25 mouse cellular contexts compared by ENCODE assay signal in genomic region chr3:105300693-105301548, GRCm38 (mm10).
DNase-seq lines count a peak whose midpoint lies in the region; ATAC-seq and TF ChIP-seq lines count a peak whose summit lies in the region.
"Had no signal": no experiment of that assay in that cellular context is flagged by ENCODE, and none has a peak within 500 bp of the region (broad histone marks: within the 10 kb centered on the region; RNA-seq: fewer than 3 reads in every experiment).

No protein-coding gene starts in this region.

- ATAC-seq in hindbrain, embryonic 12.5 days (ENCODE audit: low FRiP score), result peak; percentile 58; the same call in 1 of the 2 replicates
- no peak for ATAC-seq in hindbrain, postnatal 0 days
- ATAC-seq in megakaryocyte, adult 5-6 weeks (ENCODE audit: poor library complexity, severe bottlenecking), result no peak
- no peak for ATAC-seq in heart, embryonic 11.5 days (replicated peaks; ENCODE audit: insufficient number of reproducible peaks, low FRiP score, low TSS enrichment)
- ATAC-seq: CD4-positive, CD25-positive, alpha-beta regulatory T cell, adult 4 months; forebrain, embryonic 13.5 days had no signal

- no peak overlapping the region for H3K4me2 ChIP-seq in hindbrain, embryonic 12.5 days (replicated peaks)
- H3K4me2 ChIP-seq in hindbrain, postnatal 0 days (ENCODE audit: low read depth, low read length), result no peak overlapping the region
- no peak overlapping the region for H3K4me2 ChIP-seq in heart, embryonic 11.5 days
- H3K4me2 ChIP-seq: embryonic facial prominence, embryonic 12.5 days; forebrain, embryonic 13.5 days; heart, embryonic 15.5 days; liver, embryonic 11.5 days had no signal

- H3K27me3 ChIP-seq in hindbrain, embryonic 12.5 days, result no peaks in the 10 kb centered on the region
- no peaks in the 10 kb centered on the region for H3K27me3 ChIP-seq in hindbrain, postnatal 0 days (ENCODE audit: insufficient read depth, low read length)
- H3K27me3 ChIP-seq in kidney, adult 2 months (replicated peaks; ENCODE audit: control insufficient read depth, insufficient read depth, low read length), result no peaks in the 10 kb centered on the region
- no peaks in the 10 kb centered on the region for H3K27me3 ChIP-seq in heart, embryonic 11.5 days (ENCODE audit: control insufficient read depth, insufficient read depth, low read length)
- H3K27me3 ChIP-seq: embryonic facial prominence, embryonic 12.5 days; forebrain, embryonic 13.5 days; heart, embryonic 15.5 days had no signal

- no peaks in the 10 kb centered on the region for H3K9me3 ChIP-seq in hindbrain, embryonic 12.5 days (replicated peaks)
- no peaks in the 10 kb centered on the region for H3K9me3 ChIP-seq in hindbrain, postnatal 0 days (ENCODE audit: low read length)
- no peaks in the 10 kb centered on the region for H3K9me3 ChIP-seq in heart, embryonic 11.5 days (replicated peaks; ENCODE audit: control insufficient read depth, low read length)
- H3K9me3 ChIP-seq: embryonic facial prominence, embryonic 12.5 days; forebrain, embryonic 13.5 days; heart, embryonic 15.5 days had no signal

- no peaks in the 10 kb centered on the region for H3K36me3 ChIP-seq in hindbrain, embryonic 12.5 days
- H3K36me3 ChIP-seq in hindbrain, postnatal 0 days (ENCODE audit: insufficient read depth, low read length), result no peaks in the 10 kb centered on the region
- H3K36me3 ChIP-seq in kidney, adult 2 months (ENCODE audit: control insufficient read depth, insufficient read depth, low read length), result no peaks in the 10 kb centered on the region
- no peaks in the 10 kb centered on the region for H3K36me3 ChIP-seq in heart, embryonic 11.5 days (ENCODE audit: control insufficient read depth, insufficient read depth, low read length)
- H3K36me3 ChIP-seq: embryonic facial prominence, embryonic 12.5 days; heart, embryonic 15.5 days had no signal

- no peak overlapping the region for H3K9ac ChIP-seq in hindbrain, embryonic 12.5 days
- no peak overlapping the region for H3K9ac ChIP-seq in hindbrain, postnatal 0 days (replicated peaks; ENCODE audit: low read length)
- no peak overlapping the region for H3K9ac ChIP-seq in heart, embryonic 11.5 days (ENCODE audit: low read depth, low read length)
- H3K9ac ChIP-seq: embryonic facial prominence, embryonic 12.5 days; forebrain, embryonic 13.5 days; heart, embryonic 15.5 days had no signal

- no peak overlapping the region for H3K4me3 ChIP-seq in hindbrain, embryonic 12.5 days
- no peak overlapping the region for H3K4me3 ChIP-seq in hindbrain, postnatal 0 days (ENCODE audit: low read length)
- no peak overlapping the region for H3K4me3 ChIP-seq in kidney, adult 2 months (ENCODE audit: insufficient read depth, low read depth, low read length)
- H3K4me3 ChIP-seq in heart, embryonic 11.5 days (ENCODE audit: low read depth, low read length), result no peak overlapping the region
- H3K4me3 ChIP-seq: embryonic facial prominence, embryonic 12.5 days; erythroblast, embryonic 14.5 days; forebrain, embryonic 13.5 days; heart, adult 2 months; heart, embryonic 15.5 days; left cerebral cortex, adult 2 months had no signal

- no peak for TF ChIP-seq POLR2A in kidney, adult 2 months (IDR thresholded peaks at IDR 0.05; ENCODE audit: low read depth, low read length)

- DNase-seq in hindbrain, postnatal 0 days (ENCODE audit: low spot score), result no peak
- peak; percentile 4 for DNase-seq in R1 (ENCODE audit: low read depth, low spot score)
- DNase-seq in kidney, adult 2 months, result peak; percentile 67
- DNase-seq in kidney, postnatal 10 days, result peak; percentile 42
- no peak for DNase-seq in urinary bladder, postnatal 36 days (ENCODE audit: low spot score in 2 of 2)
- DNase-seq: adrenal gland, postnatal 25 days; cerebellum, adult 8-10 months; gastrocnemius, postnatal 25 days; heart, adult 2 months; heart, postnatal 4 days; layer of hippocampus, adult 9-11 months; lung, adult 18-20 months; lung, postnatal 14 days; thymus, postnatal 14 days had no signal

- TF ChIP-seq CTCF in hindbrain, postnatal 0 days (IDR thresholded peaks at IDR 0.05; ENCODE audit: low read depth), result no peak
- TF ChIP-seq CTCF in kidney, adult 2 months (conservative IDR thresholded peaks at IDR 0.05; ENCODE audit: insufficient read depth, insufficient read length, low read depth, low read length), result no peak

- peaks cover 7% of the 10 kb centered on the region; the same call in 1 of the 2 replicates for H3K4me1 ChIP-seq in hindbrain, embryonic 12.5 days
- no peaks in the 10 kb centered on the region; the same call in 1 of the 2 replicates for H3K4me1 ChIP-seq in hindbrain, postnatal 0 days (ENCODE audit: insufficient read depth, low read length)
- H3K4me1 ChIP-seq in kidney, adult 2 months (ENCODE audit: control insufficient read depth, insufficient read depth, low read length), result no peaks in the 10 kb centered on the region
- H3K4me1 ChIP-seq in heart, embryonic 11.5 days (ENCODE audit: control insufficient read depth, insufficient read depth, low read length), result peaks cover 2% of the 10 kb centered on the region; the same call in 1 of the 2 replicates
- H3K4me1 ChIP-seq: embryonic facial prominence, embryonic 12.5 days; forebrain, embryonic 13.5 days had no signal

- 55% methylated on average over 7 of the region's 7 CpGs for WGBS in hindbrain, embryonic 12.5 days
- 58% methylated on average over 7 of the region's 7 CpGs for WGBS in hindbrain, postnatal 0 days
- 16% methylated on average over 7 of the region's 7 CpGs for WGBS in kidney, adult 2 months
- WGBS in heart, embryonic 11.5 days (ENCODE audit: insufficient replicate concordance), result 60% methylated on average over 7 of the region's 7 CpGs

- H3K27ac ChIP-seq in hindbrain, embryonic 12.5 days, result no peak overlapping the region
- H3K27ac ChIP-seq in hindbrain, postnatal 0 days, result no peak overlapping the region
- 0 out of 2 replicates have a peak overlapping the region, but pooled peaks have one; percentile 35 for H3K27ac ChIP-seq in kidney, adult 2 months (ENCODE audit: insufficient read depth, low read depth, low read length)
- no peak overlapping the region for H3K27ac ChIP-seq in heart, embryonic 11.5 days (ENCODE audit: low read depth, low read length)
- H3K27ac ChIP-seq: embryonic facial prominence, embryonic 12.5 days; forebrain, embryonic 13.5 days; heart, adult 2 months; heart, embryonic 15.5 days; left cerebral cortex, adult 2 months; stomach, postnatal 0 days had no signal

Comparison
In these comparisons a context has a peak if more than half of its experiments do, and no peak if none do; other contexts are left out.
1. DNase-seq: peak in R1 (single experiment), kidney, adult 2 months (single experiment) and kidney, postnatal 10 days (single experiment); none in hindbrain, postnatal 0 days (single experiment) and urinary bladder, postnatal 36 days (0 of 2).